Mouse (Mus musculus): ENCODE results near the gene Omt2a.
A peak's percentile ranks its signal among the peaks of the same experiment; 100 is the strongest.
"Not testable (repeated sequence)": the region's sequence is repeated elsewhere in the genome, so short reads cannot be mapped to it uniquely, and the experiment has no call there.

GRCm38 (mm10) chr9:78340324-78340723 lies 25.7 kb upstream of the Omt2a start:
- TF ChIP-seq CTCF (IDR thresholded peaks at IDR 0.05; ENCODE audit: low read depth, low read length): peak; percentile 70
- not testable (repeated sequence) for TF ChIP-seq EP300 (IDR thresholded peaks at IDR 0.05; ENCODE audit: insufficient read depth, low read depth, low read length); POLR2A (IDR thresholded peaks at IDR 0.05; ENCODE audit: insufficient read depth, low read length)
